Mouse (Mus musculus): Measurements from ENCODE around the gene Alg11. TPM values are rescaled to one million over a fixed set of nuclear protein-coding genes. Genes with fewer than 3 reads are reported as not detected.

The Alg11 gene
- polyA plus RNA-seq, 1 experiment from 2014 or later: 35.7 TPM

DNA sequence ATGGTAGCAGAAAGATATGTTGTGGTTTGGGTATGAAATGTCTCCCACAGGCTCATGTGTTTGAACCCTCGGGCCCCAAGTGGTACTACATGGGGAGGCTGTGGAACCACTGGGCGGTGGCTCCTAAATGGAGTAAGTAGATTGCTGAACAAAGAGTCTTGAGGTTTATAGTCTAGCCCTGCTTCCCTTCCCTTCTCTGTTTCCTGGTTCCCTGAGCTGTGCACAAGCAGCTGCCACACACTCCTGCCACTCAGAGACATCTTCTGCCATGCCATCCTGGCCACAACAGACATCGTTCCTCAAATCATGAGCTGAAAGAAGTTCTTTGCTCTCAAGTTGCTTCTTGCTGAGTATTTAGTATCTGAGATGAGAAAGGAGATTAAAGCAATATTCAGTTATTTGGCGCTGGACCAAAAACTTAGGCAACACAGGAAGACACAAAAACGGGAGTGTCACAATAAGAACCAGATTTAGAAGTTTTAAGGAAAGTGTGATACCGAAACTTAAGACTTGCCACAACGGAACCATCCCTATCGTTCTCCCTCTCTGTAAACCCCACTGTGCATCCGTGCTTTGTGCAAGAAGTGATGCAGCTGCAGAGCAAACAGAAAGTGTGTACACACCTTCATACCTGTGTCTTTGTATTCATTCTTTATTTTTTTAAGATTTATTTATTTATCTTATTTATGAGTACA lies 18.9 kb downstream of the Alg11 start:
- Histone ChIP-seq H3K36me3 (no peaks in the 10 kb centered on the region), H3K27me3 (no peaks in the 10 kb centered on the region), H3K27ac (replicated peaks) (no peak overlapping the region), H3K9me3 (replicated peaks) (no peaks in the 10 kb centered on the region), H3K4me3 (replicated peaks) (no peak overlapping the region), H3K9ac (no peak overlapping the region), H3K4me1 (no peaks in the 10 kb centered on the region), H3K4me2 (replicated peaks) (no peak overlapping the region)
- no peak for ATAC-seq (ENCODE audit: insufficient number of reproducible peaks, low FRiP score, low TSS enrichment, low read depth)
- WGBS: 63% methylated on average over 9 of the region's 9 CpGs

DNA sequence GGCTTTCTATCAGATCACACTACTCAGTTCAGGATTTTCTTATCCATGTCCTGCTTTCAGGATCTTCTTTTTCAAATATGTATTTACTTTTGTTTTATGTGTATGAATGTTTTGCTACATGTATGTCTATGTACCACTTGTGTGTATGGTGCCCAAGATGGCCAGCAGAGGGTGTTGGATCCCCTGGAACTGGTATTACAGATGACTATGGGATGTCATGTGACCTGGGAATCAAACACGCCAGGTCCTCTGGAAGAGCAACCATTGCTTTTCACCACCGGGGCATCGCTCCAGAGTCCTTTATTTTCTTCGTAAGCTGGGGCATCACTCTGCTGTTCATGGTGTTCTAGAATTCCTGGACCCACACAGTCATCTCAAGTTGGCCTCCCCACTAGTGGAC lies 28.7 kb downstream of the Alg11 start:
- H3K4me1 ChIP-seq: no peaks in the 10 kb centered on the region
- H3K9ac ChIP-seq: no peak overlapping the region
- no peaks in the 10 kb centered on the region for H3K27me3 ChIP-seq
- no peaks in the 10 kb centered on the region for H3K9me3 ChIP-seq (replicated peaks)
- H3K36me3 ChIP-seq: no peaks in the 10 kb centered on the region
- 93% methylated on average over 4 of the region's 4 CpGs for WGBS
- no peak overlapping the region for H3K4me3 ChIP-seq (replicated peaks)
- H3K4me2 ChIP-seq (replicated peaks): no peak overlapping the region
- no peak overlapping the region for H3K27ac ChIP-seq (replicated peaks)
- no peak for ATAC-seq (ENCODE audit: insufficient number of reproducible peaks, low FRiP score, low TSS enrichment, low read depth)

DNA sequence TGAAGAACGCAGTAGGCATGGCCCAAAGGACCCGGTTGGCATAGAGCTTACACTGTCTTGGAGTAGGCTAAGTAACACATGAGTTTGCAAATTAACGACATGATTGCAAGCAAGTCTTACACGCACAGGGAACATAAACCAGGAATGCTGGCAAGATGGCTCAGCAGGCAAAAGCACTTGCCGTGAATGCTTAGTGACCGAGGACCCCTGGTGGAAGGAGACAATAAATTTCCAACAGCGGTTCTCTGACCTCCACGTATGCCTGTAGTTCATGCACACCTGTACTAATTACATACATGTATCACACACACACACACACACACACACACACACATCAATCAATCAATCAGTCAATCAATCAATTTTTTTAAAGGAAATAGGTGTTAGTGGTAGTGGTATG lies 31.0 kb downstream of the Alg11 start:
- Histone ChIP-seq H3K9ac (no peak overlapping the region), H3K36me3 (no peaks in the 10 kb centered on the region), H3K4me3 (replicated peaks) (no peak overlapping the region), H3K27me3 (no peaks in the 10 kb centered on the region), H3K27ac (replicated peaks) (no peak overlapping the region), H3K4me2 (replicated peaks) (no peak overlapping the region), H3K9me3 (replicated peaks) (no peaks in the 10 kb centered on the region), H3K4me1 (no peaks in the 10 kb centered on the region)
- no peak for ATAC-seq (ENCODE audit: insufficient number of reproducible peaks, low FRiP score, low TSS enrichment, low read depth)
- WGBS: 55% methylated on average over 8 of the region's 8 CpGs

DNA sequence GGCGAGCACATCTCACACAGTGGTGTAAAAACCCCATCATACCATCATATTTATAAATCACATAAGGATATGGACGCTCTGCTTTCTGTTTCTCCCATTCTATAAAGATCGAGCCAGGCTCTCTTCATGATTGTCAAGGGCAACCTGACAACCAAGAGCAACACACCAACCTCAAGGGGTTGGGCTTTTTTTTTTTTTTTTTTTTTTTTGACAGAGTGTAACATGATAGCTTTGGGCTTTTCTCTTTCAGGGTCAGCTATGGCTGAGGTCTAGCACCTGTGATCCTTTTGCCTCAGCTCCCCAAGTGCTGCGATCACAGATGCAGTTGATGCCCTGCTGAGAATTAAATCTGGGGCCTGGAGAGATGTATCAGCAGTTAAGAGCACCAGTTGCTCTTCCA lies 46.5 kb downstream of the Alg11 start:
- Histone ChIP-seq H3K4me3 (replicated peaks) (no peak overlapping the region), H3K27me3 (no peaks in the 10 kb centered on the region), H3K36me3 (no peaks in the 10 kb centered on the region), H3K9ac (no peak overlapping the region), H3K4me2 (replicated peaks) (no peak overlapping the region), H3K9me3 (replicated peaks) (no peaks in the 10 kb centered on the region), H3K27ac (replicated peaks) (no peak overlapping the region), H3K4me1 (no peaks in the 10 kb centered on the region)
- ATAC-seq (ENCODE audit: insufficient number of reproducible peaks, low FRiP score, low TSS enrichment, low read depth): no peak
- WGBS: 76% methylated on average over 4 of the region's 4 CpGs

Other genes with a start within 250 kb of the Alg11 start
- gene Defb50, start 237.2 kb upstream of the Alg11 start, polyA plus RNA-seq (2015; fragmentation: Nextera tagmentation; extraction: Ambion mirVana): not detected in 2 replicates
- not detected in 2 replicates for gene Defb2, start 220.8 kb upstream of the Alg11 start, polyA plus RNA-seq (2015; fragmentation: Nextera tagmentation; extraction: Ambion mirVana)
- not detected in 2 replicates for gene Defb10, start 201.8 kb upstream of the Alg11 start, polyA plus RNA-seq (2015; fragmentation: Nextera tagmentation; extraction: Ambion mirVana)
- gene Defb9, start 175.3 kb upstream of the Alg11 start, polyA plus RNA-seq (2015; fragmentation: Nextera tagmentation; extraction: Ambion mirVana): not detected in 2 replicates
- gene Defb11, start 154.3 kb upstream of the Alg11 start, polyA plus RNA-seq (2015; fragmentation: Nextera tagmentation; extraction: Ambion mirVana): not detected in 2 replicates
- not detected in 2 replicates for gene Defb15, start 128.0 kb upstream of the Alg11 start, polyA plus RNA-seq (2015; fragmentation: Nextera tagmentation; extraction: Ambion mirVana)
- gene Defb35, start 122.4 kb upstream of the Alg11 start, polyA plus RNA-seq (2015; fragmentation: Nextera tagmentation; extraction: Ambion mirVana): not detected in 2 replicates
- gene Defb13, start 114.0 kb upstream of the Alg11 start, polyA plus RNA-seq (2015; fragmentation: Nextera tagmentation; extraction: Ambion mirVana): not detected in 2 replicates
- gene Fam90a1a, start 102.0 kb upstream of the Alg11 start, polyA plus RNA-seq (2015; fragmentation: Nextera tagmentation; extraction: Ambion mirVana): not detected in 2 replicates
- not detected in 2 replicates for gene Ccdc70, start 90.9 kb upstream of the Alg11 start, polyA plus RNA-seq (2015; fragmentation: Nextera tagmentation; extraction: Ambion mirVana)
- 0.43 and 0.76 TPM in 2 replicates for gene Atp7b, start 416 bp upstream of the Alg11 start, polyA plus RNA-seq (2015; fragmentation: Nextera tagmentation; extraction: Ambion mirVana)
- gene Nek5, start 64.3 kb downstream of the Alg11 start, polyA plus RNA-seq (2015; fragmentation: Nextera tagmentation; extraction: Ambion mirVana): 1.1 and 2.0 TPM in 2 replicates
- gene Nek3, start 105.7 kb downstream of the Alg11 start, polyA plus RNA-seq (2015; fragmentation: Nextera tagmentation; extraction: Ambion mirVana): 3.5 and 4.1 TPM in 2 replicates
- gene Ckap2, start 125.1 kb downstream of the Alg11 start, polyA plus RNA-seq (2015; fragmentation: Nextera tagmentation; extraction: Ambion mirVana): 35.6 and 38.4 TPM in 2 replicates
- gene Vps36, start 132.1 kb downstream of the Alg11 start, polyA plus RNA-seq (2015; fragmentation: Nextera tagmentation; extraction: Ambion mirVana): 36.6 and 38.5 TPM in 2 replicates
- 13.1 and 13.3 TPM in 2 replicates for gene Thsd1, start 166.6 kb downstream of the Alg11 start, polyA plus RNA-seq (2015; fragmentation: Nextera tagmentation; extraction: Ambion mirVana)
- not detected in 2 replicates for gene Tpte, start 222.7 kb downstream of the Alg11 start, polyA plus RNA-seq (2015; fragmentation: Nextera tagmentation; extraction: Ambion mirVana)